Comparison of ENCODE assay signal across 24 mouse cellular contexts in the genomic region with DNA sequence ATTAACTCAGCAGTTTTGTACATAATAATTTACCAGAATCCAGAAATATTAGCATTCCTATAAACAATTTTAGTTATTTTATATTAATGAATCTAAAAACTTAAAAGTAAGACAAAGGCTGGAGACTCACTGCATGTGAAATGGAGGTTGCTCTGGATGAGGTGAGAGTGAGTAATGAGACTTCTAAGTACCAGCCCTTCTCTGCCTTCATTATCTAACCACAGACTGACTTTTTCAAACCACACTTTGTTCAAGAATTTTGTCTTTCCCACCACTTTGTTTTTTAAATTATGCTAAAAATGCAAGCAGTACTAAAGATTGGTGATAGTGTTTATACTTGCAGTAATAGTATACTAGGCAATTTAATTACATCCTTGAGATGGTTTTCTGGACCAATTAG.
"Had no signal": no experiment of that assay in that cellular context is flagged by ENCODE, and none has a peak within 500 bp of the region (broad histone marks: within the 10 kb centered on the region; RNA-seq: fewer than 3 reads in every experiment).

No protein-coding gene starts in this region.

- ATAC-seq: hindbrain, embryonic 16.5 days; inflammation-experienced regulatory T-cells, adult 6 months; intestine, embryonic 15.5 days; intestine, postnatal 0 days had no signal

- H3K9ac ChIP-seq: hindbrain, embryonic 12.5 days; hindbrain, embryonic 14.5 days; intestine, embryonic 15.5 days; limb, embryonic 12.5 days had no signal

- H3K9me3 ChIP-seq: hindbrain, embryonic 10.5 days; hindbrain, embryonic 12.5 days; intestine, embryonic 15.5 days; limb, embryonic 10.5 days; limb, embryonic 12.5 days had no signal

- H3K4me2 ChIP-seq: heart, embryonic 11.5 days; hindbrain, embryonic 12.5 days; hindbrain, embryonic 14.5 days; intestine, embryonic 15.5 days; limb, embryonic 12.5 days had no signal

- H3K27ac ChIP-seq: heart, adult 2 months; hindbrain, embryonic 10.5 days; hindbrain, embryonic 12.5 days; hindbrain, embryonic 14.5 days; intestine, embryonic 15.5 days; layer of hippocampus, adult 2 months; left cerebral cortex, adult 2 months; limb, embryonic 10.5 days; limb, embryonic 12.5 days had no signal

- DNase-seq: gastrocnemius, postnatal 14 days; gastrocnemius, postnatal 36 days; heart, adult 11 months; heart, adult 2 months; heart, postnatal 10 days; heart, postnatal 4 days; kidney, adult 18-20 months; kidney, adult 8-10 months; kidney, postnatal 10 days; kidney, postnatal 25 days; kidney, postnatal 4 days; liver had no signal

- H3K4me1 ChIP-seq: hindbrain, embryonic 10.5 days; hindbrain, embryonic 12.5 days; intestine, embryonic 15.5 days; limb, embryonic 10.5 days; limb, embryonic 12.5 days had no signal

- H3K4me3 ChIP-seq: heart, adult 2 months; hindbrain, embryonic 10.5 days; hindbrain, embryonic 12.5 days; intestine, embryonic 15.5 days; layer of hippocampus, adult 2 months; left cerebral cortex, adult 2 months; limb, embryonic 10.5 days; limb, embryonic 12.5 days had no signal

- H3K36me3 ChIP-seq: hindbrain, embryonic 10.5 days; hindbrain, embryonic 12.5 days; intestine, embryonic 15.5 days; limb, embryonic 10.5 days; limb, embryonic 12.5 days had no signal

- H3K27me3 ChIP-seq: hindbrain, embryonic 12.5 days; intestine, embryonic 15.5 days; limb, embryonic 12.5 days had no signal
